Mouse (Mus musculus) Patski (cell line): ENCODE results near the gene Pan3. TPM values are rescaled to one million over a fixed set of nuclear protein-coding genes. Genes with fewer than 3 reads are reported as not detected.

Source experiments
- ATAC-seq: fragments of 100-300 bp; one replicate; pipeline ENCODE4 v1.8.0; 2021
- CTCF ChIA-PET: fragments of 350-600 bp; sonication (Branson Sonifier 250); formaldehyde crosslinking; loops from one replicate; lab custom pipeline; 2022; ENCODE audit warnings: inconsistent platforms; lab: Charles Lee
- POLR2A ChIA-PET: fragments of 350-600 bp; sonication (Branson Sonifier 250); formaldehyde crosslinking; loops from one replicate; lab custom pipeline; 2022; ENCODE audit warnings: antibody characterized with exemption, inconsistent platforms; lab: Charles Lee
- DNase-seq: peaks from one replicate; pipeline ENCODE4 v3.0.0-alpha.2; 2011; ENCODE audit warnings: low read depth, low spot score
- H3K27me3 ChIP-seq: fragments of 371-371 bp; one replicate; pipeline ENCODE4 v1.5.1; 2021
- CTCF ChIP-seq: fragments of 100-300 bp; IDR thresholded peaks from one replicate; pipeline ENCODE4 v1.5.1; 2021
- in situ Hi-C: fragments of 300-500 bp; cut with MboI; formaldehyde crosslinking; loops from 3 replicates; pipeline ENCODE4 v1.11.1; 2018; ENCODE audit warnings: low pct_unique_long_range_greater_than_20kb, mixed read lengths
- polyA plus RNA-seq: library from polyadenylated mRNA; unstranded; gene quantifications from one replicate; pipeline ENCODE4 v1.2.3, GENCODE M21; 2021

Pan3 gene
- polyA plus RNA-seq, 1 experiment from 2014 or later = 62.2 TPM

- DNase-seq = no peak
- ChIA-PET POLR2A (no interaction called here), CTCF (no interaction called here)
- no peak for ATAC-seq
- in situ Hi-C loops = no loop called here
- TF ChIP-seq CTCF = no peak
- H3K27me3 ChIP-seq = no peaks in the 10 kb centered on the region
Measured at GRCm38 (mm10) chr5:147495961-147496360, 66.0 kb downstream of the Pan3 start.

- in situ Hi-C loops = no loop called here
- ATAC-seq = no peak
- H3K27me3 ChIP-seq = no peaks in the 10 kb centered on the region
- DNase-seq = no peak
- POLR2A ChIA-PET = no interaction called here
- TF ChIP-seq CTCF = no peak
- CTCF ChIA-PET = no interaction called here
Measured at GRCm38 (mm10) chr5:147496921-147497320, 67.0 kb downstream of the Pan3 start.

DNA sequence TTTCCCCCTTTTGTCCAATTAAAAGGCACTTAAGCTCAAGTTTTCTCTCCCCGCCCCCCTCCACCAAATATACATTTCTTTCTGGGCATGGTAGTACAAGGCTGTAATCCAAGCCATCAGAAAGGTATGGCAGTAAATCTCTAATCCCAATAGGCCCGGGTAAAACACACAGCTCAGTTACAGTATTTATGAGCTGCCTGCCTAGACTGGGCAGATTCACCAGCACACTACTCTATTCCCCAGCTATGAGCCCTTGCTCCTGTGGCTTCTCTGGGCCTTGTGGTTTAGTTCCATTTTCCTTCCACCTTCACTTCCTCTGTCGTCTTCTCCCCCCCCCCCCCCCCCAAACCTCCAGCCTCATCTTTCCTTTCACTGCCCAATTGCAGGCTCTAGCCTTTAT is 67.8 kb downstream of the Pan3 start:
- no peak for ATAC-seq

DNA sequence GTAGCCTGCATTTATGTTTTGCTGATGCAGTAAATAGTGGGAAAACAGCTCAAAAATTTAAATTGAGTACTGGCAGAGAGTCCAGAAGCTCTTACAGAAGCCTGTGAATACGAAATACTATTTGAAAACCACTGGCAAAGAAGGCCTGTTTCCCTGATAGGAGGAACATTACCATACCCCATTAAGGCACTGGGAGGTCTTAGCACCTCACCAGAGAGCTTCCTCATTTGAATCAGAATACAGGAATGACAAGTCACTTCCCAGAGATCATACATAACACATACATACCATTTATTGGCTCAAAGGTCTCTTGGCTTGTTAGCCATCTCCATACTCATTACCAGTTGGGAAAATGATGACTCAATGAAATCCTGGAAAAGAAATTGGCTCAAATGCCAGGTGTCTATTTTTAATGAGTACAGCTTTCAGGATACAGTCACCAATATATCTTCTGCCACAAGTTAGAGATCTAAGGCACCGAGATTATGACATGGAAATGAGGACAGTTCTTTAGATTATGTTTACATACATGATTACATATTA is 71.6 kb downstream of the Pan3 start:
- no peaks in the 10 kb centered on the region for H3K27me3 ChIP-seq
- ATAC-seq = no peak
- DNase-seq = no peak
- POLR2A ChIA-PET = no interaction called here
- in situ Hi-C loops = no loop called here
- CTCF ChIA-PET = interaction anchor here (0.8 to 1.4 kb wide), 4 partner anchors 15 to 73 kb away, joined by 3 read pairs; no protein-coding TSS in a partner anchor
- no peak for TF ChIP-seq CTCF

More for the DNA sequence above, 67.8 kb downstream of the Pan3 start:
- no peaks in the 10 kb centered on the region for H3K27me3 ChIP-seq
- no peak for TF ChIP-seq CTCF
- ChIA-PET POLR2A (interaction anchor here (0.5 kb wide), 1 partner anchor 1582 kb away, joined by 3 read pairs; no protein-coding TSS in a partner anchor), CTCF (no interaction called here)
- in situ Hi-C loops = no loop called here
- DNase-seq = no peak

- CTCF ChIA-PET = interaction anchor here (1.8 kb wide), 1 partner anchor 10 kb away, joined by 5 read pairs; no protein-coding TSS in a partner anchor
- ATAC-seq (no peak), DNase-seq (no peak)
- no peaks in the 10 kb centered on the region for H3K27me3 ChIP-seq
- in situ Hi-C loops = no loop called here
- no peak for TF ChIP-seq CTCF
- POLR2A ChIA-PET = interaction anchor here (0.6 kb wide), 1 partner anchor 285 kb away, joined by 3 read pairs; no protein-coding TSS in a partner anchor
Measured at GRCm38 (mm10) chr5:147502921-147503320, 73.0 kb downstream of the Pan3 start.

GRCm38 (mm10) chr5:147511350-147511749 is 81.4 kb downstream of the Pan3 start:
- POLR2A ChIA-PET = no interaction called here
- ATAC-seq (no peak), DNase-seq (no peak)
- CTCF ChIA-PET = no interaction called here
- in situ Hi-C loops = no loop called here
- no peak for TF ChIP-seq CTCF
- H3K27me3 ChIP-seq = no peaks in the 10 kb centered on the region

DNA sequence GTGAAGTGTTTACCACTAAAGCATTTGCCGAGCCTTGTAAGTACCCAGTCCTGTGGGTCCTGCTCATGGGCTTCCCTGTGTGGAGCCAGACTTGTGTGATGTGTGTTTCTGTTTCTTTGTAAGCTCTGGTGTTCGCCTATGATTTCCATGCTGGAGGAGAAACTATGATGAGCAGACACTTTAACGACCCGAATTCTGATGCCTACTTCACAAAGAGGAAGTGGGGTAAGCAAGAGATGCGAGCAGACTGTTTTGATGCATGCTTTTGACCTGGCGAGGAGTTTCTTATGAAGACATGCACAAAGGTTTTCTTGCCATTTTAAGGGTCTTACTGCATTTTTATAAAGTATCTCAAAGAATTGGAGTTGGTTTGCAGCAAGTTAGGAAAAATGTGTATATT is 97.0 kb downstream of the Pan3 start:
- POLR2A ChIA-PET = no interaction called here
- in situ Hi-C loops = no loop called here

DNA sequence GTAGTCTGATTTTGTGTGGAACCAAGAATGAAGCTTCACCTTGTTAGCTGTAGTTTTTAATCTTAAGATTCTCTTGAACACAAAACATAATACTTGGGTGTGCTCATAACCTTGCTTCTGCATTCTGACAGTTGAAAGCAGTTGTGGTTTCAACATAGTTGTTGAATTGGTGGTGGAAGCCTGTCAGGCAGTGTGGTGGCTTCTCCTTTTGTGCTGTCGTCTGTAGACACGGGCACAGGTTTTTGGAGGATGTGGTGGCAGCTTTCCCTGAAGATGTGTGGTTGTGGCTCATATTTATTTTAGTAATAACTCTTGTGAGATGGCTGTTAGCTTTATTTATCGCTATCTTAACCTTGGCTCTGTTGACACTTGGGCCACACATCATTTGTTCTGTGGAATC is 97.8 kb downstream of the Pan3 start:
- in situ Hi-C loops = no loop called here
- POLR2A ChIA-PET = no interaction called here
- CTCF ChIA-PET = no interaction called here
- no peak for TF ChIP-seq CTCF
- H3K27me3 ChIP-seq = no peaks in the 10 kb centered on the region
- no peak for ATAC-seq
- no peak for DNase-seq

More for the DNA sequence above, 97.0 kb downstream of the Pan3 start:
- no peak for DNase-seq
- TF ChIP-seq CTCF = no peak
- ATAC-seq = no peak
- H3K27me3 ChIP-seq = no peaks in the 10 kb centered on the region
- CTCF ChIA-PET = interaction anchor here (1.2 kb wide), 1 partner anchor 20 kb away, joined by 3 read pairs; no protein-coding TSS in a partner anchor

DNA sequence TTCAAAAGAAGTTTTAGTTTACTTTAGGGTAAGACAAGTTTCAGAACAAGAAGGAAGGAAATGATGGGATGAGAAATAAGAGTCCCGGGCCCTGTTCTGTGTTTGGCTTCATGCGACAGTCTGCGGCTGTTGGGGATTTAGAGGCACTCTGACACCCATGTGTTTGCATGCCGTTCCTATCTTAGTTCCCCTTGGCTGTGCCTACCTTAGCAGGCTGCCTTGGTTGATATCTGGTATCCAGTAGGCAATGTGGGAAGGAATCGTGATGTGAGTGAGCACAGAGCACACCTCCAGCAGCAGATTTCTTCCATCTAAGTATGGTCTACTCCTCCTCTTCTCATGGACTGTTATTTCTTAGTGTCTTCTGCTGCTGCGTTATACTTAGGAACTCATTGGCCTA is 102.1 kb downstream of the Pan3 start:
- no peak for TF ChIP-seq CTCF
- H3K27me3 ChIP-seq = no peaks in the 10 kb centered on the region
- no peak for ATAC-seq
- POLR2A ChIA-PET = no interaction called here
- in situ Hi-C loops = no loop called here
- CTCF ChIA-PET = interaction anchor here (1.0 to 1.4 kb wide), 3 partner anchors 10 to 316 kb away, joined by 3 to 4 read pairs (median 4); no protein-coding TSS in a partner anchor
- no peak for DNase-seq

DNA sequence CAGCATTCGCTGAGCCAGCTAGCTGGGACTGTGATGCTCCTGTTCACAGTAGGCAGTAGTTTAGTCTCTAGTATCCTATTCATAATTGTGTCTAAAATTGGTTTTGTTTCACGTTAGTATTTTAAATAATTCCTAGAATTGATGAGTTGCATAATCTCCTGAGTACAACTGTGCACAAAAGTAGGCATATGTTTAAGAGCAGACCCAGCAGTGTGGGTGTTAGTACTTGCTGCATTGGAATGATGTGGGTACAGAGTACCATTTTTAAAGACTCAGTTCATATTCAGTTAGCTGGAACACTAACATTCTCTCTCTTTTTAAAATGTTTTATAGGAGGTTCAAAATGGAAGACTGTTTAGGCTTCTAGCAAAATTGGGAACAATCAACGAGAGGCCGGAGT is 109.4 kb downstream of the Pan3 start:
- TF ChIP-seq CTCF = no peak
- no peak for DNase-seq
- no peaks in the 10 kb centered on the region for H3K27me3 ChIP-seq
- in situ Hi-C loops = no loop called here
- CTCF ChIA-PET = interaction anchor here (0.7 kb wide), 1 partner anchor 315 kb away, joined by 3 read pairs; no protein-coding TSS in a partner anchor
- no peak for ATAC-seq
- POLR2A ChIA-PET = no interaction called here

GRCm38 (mm10) chr5:147539815-147540214 is 109.9 kb downstream of the Pan3 start:
- H3K27me3 ChIP-seq = no peaks in the 10 kb centered on the region
- in situ Hi-C loops = loop anchor here (5.0 kb wide), 1 partner anchor 118 kb away; no protein-coding TSS in a partner anchor
- no peak for TF ChIP-seq CTCF
- DNase-seq (no peak), ATAC-seq (no peak)
- POLR2A ChIA-PET = no interaction called here
- CTCF ChIA-PET = no interaction called here
